Mouse (Mus musculus): Measurements from ENCODE around the gene Tbc1d7. TPM values are rescaled to one million over a fixed set of nuclear protein-coding genes. Genes with fewer than 3 reads are reported as not detected.

Tbc1d7 gene
- total RNA-seq, 1 experiment from 2014 or later, result 9.0 TPM

GRCm38 (mm10) chr13:43200473-43200872, 29.2 kb upstream of the Tbc1d7 start:
- no peak for ATAC-seq (replicated peaks in 1 of 2; ENCODE audit: insufficient read depth in 1 of 2, low FRiP score in 2 of 2, low TSS enrichment in 1 of 2, low read depth in 1 of 2, poor library complexity in 2 of 2, severe bottlenecking in 2 of 2)

- ATAC-seq (replicated peaks in 1 of 2; ENCODE audit: insufficient read depth in 1 of 2, low FRiP score in 2 of 2, low TSS enrichment in 1 of 2, low read depth in 1 of 2, poor library complexity in 2 of 2, severe bottlenecking in 2 of 2), result peak in 1 of 2 experiments; percentile 58; a peak in 1 of 4 replicates
Measured at GRCm38 (mm10) chr13:43199749-43200148, 28.4 kb upstream of the Tbc1d7 start.

GRCm38 (mm10) chr13:43199282-43199681, 28.0 kb upstream of the Tbc1d7 start:
- no peak for ATAC-seq (replicated peaks in 1 of 2; ENCODE audit: insufficient read depth in 1 of 2, low FRiP score in 2 of 2, low TSS enrichment in 1 of 2, low read depth in 1 of 2, poor library complexity in 2 of 2, severe bottlenecking in 2 of 2)

GRCm38 (mm10) chr13:43197187-43197586, 25.9 kb upstream of the Tbc1d7 start:
- no peak for ATAC-seq (replicated peaks in 1 of 2; ENCODE audit: insufficient read depth in 1 of 2, low FRiP score in 2 of 2, low TSS enrichment in 1 of 2, low read depth in 1 of 2, poor library complexity in 2 of 2, severe bottlenecking in 2 of 2)

- ATAC-seq (replicated peaks in 1 of 2; ENCODE audit: insufficient read depth in 1 of 2, low FRiP score in 2 of 2, low TSS enrichment in 1 of 2, low read depth in 1 of 2, poor library complexity in 2 of 2, severe bottlenecking in 2 of 2), result no peak
Measured at GRCm38 (mm10) chr13:43196000-43196399, 24.7 kb upstream of the Tbc1d7 start.

GRCm38 (mm10) chr13:43193932-43194331, 22.6 kb upstream of the Tbc1d7 start:
- ATAC-seq (replicated peaks in 1 of 2; ENCODE audit: insufficient read depth in 1 of 2, low FRiP score in 2 of 2, low TSS enrichment in 1 of 2, low read depth in 1 of 2, poor library complexity in 2 of 2, severe bottlenecking in 2 of 2), result no peak

GRCm38 (mm10) chr13:43193266-43193665, 22.0 kb upstream of the Tbc1d7 start:
- peak; percentile 74 to 76 for ATAC-seq (replicated peaks in 1 of 2; ENCODE audit: insufficient read depth in 1 of 2, low FRiP score in 2 of 2, low TSS enrichment in 1 of 2, low read depth in 1 of 2, poor library complexity in 2 of 2, severe bottlenecking in 2 of 2)

GRCm38 (mm10) chr13:43191741-43192192, 20.5 kb upstream of the Tbc1d7 start:
- ATAC-seq (replicated peaks in 1 of 2; ENCODE audit: insufficient read depth in 1 of 2, low FRiP score in 2 of 2, low TSS enrichment in 1 of 2, low read depth in 1 of 2, poor library complexity in 2 of 2, severe bottlenecking in 2 of 2), result peak; percentile 54 to 64

GRCm38 (mm10) chr13:43191290-43191689, 20.0 kb upstream of the Tbc1d7 start:
- ATAC-seq (replicated peaks in 1 of 2; ENCODE audit: insufficient read depth in 1 of 2, low FRiP score in 2 of 2, low TSS enrichment in 1 of 2, low read depth in 1 of 2, poor library complexity in 2 of 2, severe bottlenecking in 2 of 2), result no peak

- no peak for ATAC-seq (replicated peaks in 1 of 2; ENCODE audit: insufficient read depth in 1 of 2, low FRiP score in 2 of 2, low TSS enrichment in 1 of 2, low read depth in 1 of 2, poor library complexity in 2 of 2, severe bottlenecking in 2 of 2)
Measured at GRCm38 (mm10) chr13:43187736-43188135, 16.4 kb upstream of the Tbc1d7 start.

- ATAC-seq (replicated peaks in 1 of 2; ENCODE audit: insufficient read depth in 1 of 2, low FRiP score in 2 of 2, low TSS enrichment in 1 of 2, low read depth in 1 of 2, poor library complexity in 2 of 2, severe bottlenecking in 2 of 2), result peak in 1 of 2 experiments; percentile 13; a peak in 1 of 4 replicates
Measured at GRCm38 (mm10) chr13:43183248-43184055, 12.2 kb upstream of the Tbc1d7 start.

- ATAC-seq (replicated peaks in 1 of 2; ENCODE audit: insufficient read depth in 1 of 2, low FRiP score in 2 of 2, low TSS enrichment in 1 of 2, low read depth in 1 of 2, poor library complexity in 2 of 2, severe bottlenecking in 2 of 2), result peak; percentile 62 to 86; a peak in 3 of 4 replicates
Measured at GRCm38 (mm10) chr13:43182465-43183201, 11.3 kb upstream of the Tbc1d7 start.

GRCm38 (mm10) chr13:43181104-43181503, 9.8 kb upstream of the Tbc1d7 start:
- ATAC-seq (replicated peaks in 1 of 2; ENCODE audit: insufficient read depth in 1 of 2, low FRiP score in 2 of 2, low TSS enrichment in 1 of 2, low read depth in 1 of 2, poor library complexity in 2 of 2, severe bottlenecking in 2 of 2), result no peak

- ATAC-seq (replicated peaks in 1 of 2; ENCODE audit: insufficient read depth in 1 of 2, low FRiP score in 2 of 2, low TSS enrichment in 1 of 2, low read depth in 1 of 2, poor library complexity in 2 of 2, severe bottlenecking in 2 of 2), result no peak
Measured at GRCm38 (mm10) chr13:43177317-43177716, 6.0 kb upstream of the Tbc1d7 start.

- ATAC-seq (replicated peaks in 1 of 2; ENCODE audit: insufficient read depth in 1 of 2, low FRiP score in 2 of 2, low TSS enrichment in 1 of 2, low read depth in 1 of 2, poor library complexity in 2 of 2, severe bottlenecking in 2 of 2), result no peak
Measured at GRCm38 (mm10) chr13:43176676-43177075, 5.4 kb upstream of the Tbc1d7 start.

GRCm38 (mm10) chr13:43173262-43173661, 2.0 kb upstream of the Tbc1d7 start:
- peak; percentile 46 to 59 for ATAC-seq (replicated peaks in 1 of 2; ENCODE audit: insufficient read depth in 1 of 2, low FRiP score in 2 of 2, low TSS enrichment in 1 of 2, low read depth in 1 of 2, poor library complexity in 2 of 2, severe bottlenecking in 2 of 2)

- ATAC-seq (replicated peaks in 1 of 2; ENCODE audit: insufficient read depth in 1 of 2, low FRiP score in 2 of 2, low TSS enrichment in 1 of 2, low read depth in 1 of 2, poor library complexity in 2 of 2, severe bottlenecking in 2 of 2), result no peak
Measured at GRCm38 (mm10) chr13:43172036-43172713, 874 bp upstream of the Tbc1d7 start.

- no peak for ATAC-seq (replicated peaks in 1 of 2; ENCODE audit: insufficient read depth in 1 of 2, low FRiP score in 2 of 2, low TSS enrichment in 1 of 2, low read depth in 1 of 2, poor library complexity in 2 of 2, severe bottlenecking in 2 of 2)
Measured at GRCm38 (mm10) chr13:43167721-43168120, 3.6 kb downstream of the Tbc1d7 start.

Data from hematopoietic stem cell, adult 5-6 weeks (primary cell).